Mouse (Mus musculus): ENCODE measurements around the gene Hebp1.

- no peak for TF ChIP-seq CTCF (IDR thresholded peaks at IDR 0.05; ENCODE audit: low read depth)
- no peak for TF ChIP-seq EP300 (IDR thresholded peaks at IDR 0.05; ENCODE audit: low read depth)
These were observed 904 bp upstream of the Hebp1 start for GRCm38 (mm10) chr6:135198726-135199125.
